Mouse (Mus musculus): ENCODE measurements around the gene Adamts6.

Gene Adamts6

DNA sequence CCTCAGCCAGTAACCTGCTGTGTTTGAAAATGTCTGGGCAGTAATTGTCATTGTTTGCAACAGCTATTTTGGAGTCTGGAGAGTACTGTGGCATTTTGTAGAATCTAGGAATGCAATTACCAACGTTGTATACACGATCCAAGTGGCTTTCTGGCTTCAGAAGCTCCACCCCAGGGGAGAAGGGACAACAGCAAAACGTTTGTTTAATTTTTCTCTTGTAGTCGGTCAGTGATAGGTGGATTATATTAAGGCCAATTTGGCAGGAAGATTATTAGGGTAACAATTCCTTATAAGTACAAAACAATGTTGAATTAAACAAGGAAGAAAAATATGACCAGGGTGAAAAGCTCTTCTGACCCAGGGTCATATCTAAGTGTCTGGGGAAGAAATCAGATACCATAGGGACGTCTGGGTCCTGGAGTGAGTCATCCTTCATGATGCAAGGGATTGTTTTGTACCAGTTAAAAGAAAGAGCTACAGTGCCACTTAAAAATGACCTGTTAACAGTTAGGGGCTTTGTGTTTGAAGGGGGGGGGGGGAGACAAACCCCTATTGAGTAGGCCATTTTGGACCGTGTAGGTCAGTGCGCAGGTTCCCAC lies 229.2 kb downstream of the Adamts6 start:
- no peak for DNase-seq (ENCODE audit: low spot score in 2 of 2)

GRCm38 (mm10) chr13:104517638-104518311 lies 230.1 kb downstream of the Adamts6 start:
- DNase-seq (ENCODE audit: low spot score in 2 of 2): no peak

DNA sequence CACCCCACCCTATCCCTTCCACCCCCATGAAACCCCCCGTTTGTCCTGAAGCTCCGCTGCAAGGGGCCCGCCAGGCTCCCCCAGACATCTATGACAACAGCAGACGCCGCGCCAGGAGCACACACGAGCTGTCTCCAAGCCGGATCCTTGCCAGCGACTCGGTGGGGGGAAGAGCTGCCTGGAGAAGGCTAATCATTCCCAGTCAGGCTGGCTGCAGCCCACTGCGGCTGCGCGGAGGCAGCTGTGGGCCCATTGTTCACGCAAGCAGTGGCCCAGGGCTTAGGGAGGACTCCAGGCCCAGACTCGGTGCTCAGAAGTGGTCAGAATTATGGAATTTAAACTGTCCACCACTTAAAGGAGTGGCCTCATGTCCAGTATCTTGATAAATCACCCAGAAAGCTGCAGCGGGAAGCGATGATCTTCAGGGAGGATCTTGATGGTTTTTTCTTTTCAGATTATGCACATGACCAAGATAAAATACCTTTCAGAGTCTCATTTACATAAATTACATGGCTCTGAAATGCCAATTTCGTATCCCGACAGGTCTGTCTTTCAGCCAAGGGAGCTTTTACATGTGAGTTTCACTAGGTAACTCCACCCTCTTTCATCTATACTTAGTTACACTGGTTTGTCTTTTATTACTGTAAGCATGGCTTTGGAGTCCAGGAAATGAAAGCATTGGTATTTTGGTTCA lies 230.8 kb downstream of the Adamts6 start:
- DNase-seq (ENCODE audit: low spot score in 2 of 2): peak; percentile 83

DNA sequence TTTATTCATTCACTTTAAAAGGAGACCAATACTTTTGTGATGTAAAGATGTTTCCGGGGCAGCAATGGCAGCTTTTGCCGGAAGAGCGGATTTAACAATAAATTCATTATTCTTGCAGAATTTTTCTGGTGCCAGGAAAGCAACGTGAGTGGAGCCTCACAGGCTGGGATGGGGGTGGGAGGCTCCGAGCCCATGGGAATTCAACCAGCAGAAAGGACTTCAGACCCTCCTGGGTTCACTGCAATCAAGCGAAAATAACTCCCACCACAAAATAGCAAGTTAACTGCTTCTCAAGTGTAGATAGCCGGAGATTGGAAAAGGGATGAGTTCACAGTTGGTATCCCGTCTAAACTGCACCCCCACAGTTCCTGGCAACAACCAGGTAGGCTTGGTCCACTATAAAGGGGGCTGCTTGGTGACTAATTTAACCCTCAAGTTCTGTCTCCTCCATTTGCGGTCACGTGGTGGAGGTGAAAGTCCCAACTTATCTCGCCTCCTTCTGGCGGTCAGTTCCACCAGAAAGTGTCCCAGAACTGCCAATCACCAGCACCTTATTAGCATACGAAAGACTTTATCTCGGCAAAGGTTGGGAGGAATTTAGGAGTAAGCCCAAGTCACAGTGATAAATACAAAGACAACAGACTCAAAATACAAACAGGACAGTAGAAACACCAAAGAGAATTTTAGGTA lies 231.5 kb downstream of the Adamts6 start:
- DNase-seq (ENCODE audit: low spot score in 2 of 2): no peak

DNA sequence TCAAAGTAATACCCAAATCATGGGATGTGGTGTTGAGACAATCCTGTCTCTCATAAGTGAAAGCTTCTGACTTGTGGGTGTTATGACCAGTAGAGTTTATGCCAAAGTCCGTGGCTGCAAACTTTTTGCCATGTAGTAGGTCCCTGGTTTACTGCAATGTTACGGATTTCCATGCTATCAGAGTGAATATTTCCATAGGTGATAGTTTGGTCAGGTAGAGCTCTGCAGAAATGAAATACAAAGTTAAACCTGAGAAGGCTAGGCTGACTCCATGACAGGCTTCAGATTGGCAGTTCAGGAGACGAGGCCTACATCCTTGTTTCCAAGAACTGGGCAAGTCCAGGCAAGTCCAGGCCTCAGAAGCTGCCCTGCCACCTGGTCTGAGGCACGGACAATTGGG lies 232.3 kb downstream of the Adamts6 start:
- DNase-seq (ENCODE audit: low spot score in 2 of 2): no peak

GRCm38 (mm10) chr13:104520461-104520860 lies 232.8 kb downstream of the Adamts6 start:
- DNase-seq (ENCODE audit: low spot score in 2 of 2): no peak

DNA sequence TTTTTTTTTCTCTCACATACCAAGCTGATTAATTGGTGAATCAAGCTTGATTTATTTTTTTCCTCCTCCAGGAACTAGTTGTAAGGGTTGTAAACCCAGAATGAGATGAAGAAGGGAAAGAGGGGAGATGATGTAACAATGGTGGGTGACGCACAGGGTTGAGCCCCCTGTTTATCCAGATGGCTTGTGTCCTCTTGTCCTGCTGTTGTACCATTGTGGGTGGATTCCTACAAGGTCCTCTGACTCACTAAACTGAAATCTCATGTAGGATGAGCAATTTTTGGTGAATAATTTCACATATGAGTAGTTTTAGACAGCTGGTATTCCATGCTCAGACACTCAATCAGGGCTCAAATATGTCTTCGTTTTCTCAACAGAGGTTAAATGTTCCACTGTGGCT lies 233.9 kb downstream of the Adamts6 start:
- DNase-seq (ENCODE audit: low spot score in 2 of 2): no peak

GRCm38 (mm10) chr13:104525656-104526055 lies 238.0 kb downstream of the Adamts6 start:
- DNase-seq (ENCODE audit: low spot score in 2 of 2): no peak

- no peak for DNase-seq (ENCODE audit: low spot score in 2 of 2)
Observed at GRCm38 (mm10) chr13:104529238-104529637, 241.6 kb downstream of the Adamts6 start.

GRCm38 (mm10) chr13:104531841-104532240 lies 244.2 kb downstream of the Adamts6 start:
- DNase-seq (ENCODE audit: low spot score in 2 of 2): no peak

DNA sequence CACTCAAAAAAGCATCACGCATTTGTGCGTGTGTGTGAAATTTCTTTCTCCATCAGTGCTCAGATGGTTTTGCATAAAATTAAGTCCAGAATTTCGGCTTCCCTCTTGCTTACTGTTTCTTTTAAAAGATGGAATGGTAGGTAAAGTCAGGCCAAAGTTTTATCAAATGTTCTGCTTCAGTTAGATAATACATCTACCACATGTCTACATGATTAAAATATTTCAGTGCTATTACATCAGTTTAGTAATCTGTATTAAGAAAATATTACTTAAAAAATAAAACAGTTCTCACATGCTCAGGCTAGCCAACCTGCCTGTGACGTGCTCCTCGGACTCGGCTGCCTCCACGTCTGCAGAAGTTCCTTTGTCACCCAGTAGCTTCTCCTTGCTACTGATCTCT lies 245.1 kb downstream of the Adamts6 start:
- no peak for DNase-seq (ENCODE audit: low spot score in 2 of 2)

DNA sequence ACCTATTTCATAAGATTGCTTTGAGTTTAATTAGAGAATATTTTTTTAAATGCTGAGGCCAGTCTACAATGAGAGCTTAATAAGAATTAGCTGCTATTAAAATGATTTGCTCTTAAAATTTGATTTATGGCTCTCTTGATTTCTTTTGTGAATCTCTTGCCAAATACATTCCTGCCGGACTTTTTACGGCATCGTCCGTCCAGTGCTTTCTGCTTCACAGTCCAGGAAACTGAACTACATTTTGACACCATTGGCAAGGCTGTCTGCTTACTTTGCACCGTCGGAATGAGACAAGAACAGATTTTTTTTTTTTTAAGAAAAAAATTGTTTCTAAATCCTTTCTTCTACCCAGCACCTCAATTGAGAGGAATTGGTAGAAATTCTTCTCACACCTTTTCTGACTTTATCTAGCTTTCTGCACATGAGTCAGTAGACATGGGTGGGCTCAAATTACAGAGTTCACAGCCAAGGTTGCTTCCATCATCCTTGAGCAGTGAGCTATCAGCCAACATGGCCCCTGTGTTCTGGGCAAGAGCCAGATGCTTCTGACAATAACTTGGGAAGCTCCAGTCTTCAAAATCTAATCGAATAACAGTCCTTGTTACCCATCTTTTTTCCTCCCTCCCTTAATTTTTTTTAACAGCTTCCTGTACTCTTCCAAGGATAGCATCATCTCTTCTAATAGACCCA lies 246.3 kb downstream of the Adamts6 start:
- DNase-seq (ENCODE audit: low spot score in 2 of 2): no peak

DNA sequence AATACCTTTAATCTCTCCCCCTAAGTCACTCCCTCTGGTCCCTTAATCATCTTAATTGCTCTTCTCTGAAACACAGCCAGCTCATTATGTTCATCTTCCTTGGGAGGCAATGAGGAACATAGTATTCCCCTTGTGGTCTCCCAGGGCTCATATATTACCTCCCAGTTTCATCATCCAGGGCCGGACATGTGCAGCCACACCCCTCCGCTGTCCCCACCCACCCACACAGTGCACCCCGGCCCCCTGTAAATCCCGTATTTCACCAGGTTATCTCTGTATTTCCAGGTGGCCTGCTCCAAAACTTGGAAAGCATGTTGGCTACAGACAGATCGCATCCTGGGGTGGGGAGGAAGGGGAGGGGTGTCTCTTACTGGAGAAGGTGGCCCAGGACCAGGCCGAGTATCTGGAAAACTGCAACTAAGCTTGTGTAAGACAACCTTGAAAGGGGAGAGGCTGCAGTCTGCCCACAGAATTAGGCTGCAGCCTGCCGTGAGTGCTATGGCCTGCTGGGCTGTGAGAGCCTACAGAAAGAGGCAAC lies 253.3 kb downstream of the Adamts6 start:
- no peak for DNase-seq (ENCODE audit: low spot score in 2 of 2)

DNA sequence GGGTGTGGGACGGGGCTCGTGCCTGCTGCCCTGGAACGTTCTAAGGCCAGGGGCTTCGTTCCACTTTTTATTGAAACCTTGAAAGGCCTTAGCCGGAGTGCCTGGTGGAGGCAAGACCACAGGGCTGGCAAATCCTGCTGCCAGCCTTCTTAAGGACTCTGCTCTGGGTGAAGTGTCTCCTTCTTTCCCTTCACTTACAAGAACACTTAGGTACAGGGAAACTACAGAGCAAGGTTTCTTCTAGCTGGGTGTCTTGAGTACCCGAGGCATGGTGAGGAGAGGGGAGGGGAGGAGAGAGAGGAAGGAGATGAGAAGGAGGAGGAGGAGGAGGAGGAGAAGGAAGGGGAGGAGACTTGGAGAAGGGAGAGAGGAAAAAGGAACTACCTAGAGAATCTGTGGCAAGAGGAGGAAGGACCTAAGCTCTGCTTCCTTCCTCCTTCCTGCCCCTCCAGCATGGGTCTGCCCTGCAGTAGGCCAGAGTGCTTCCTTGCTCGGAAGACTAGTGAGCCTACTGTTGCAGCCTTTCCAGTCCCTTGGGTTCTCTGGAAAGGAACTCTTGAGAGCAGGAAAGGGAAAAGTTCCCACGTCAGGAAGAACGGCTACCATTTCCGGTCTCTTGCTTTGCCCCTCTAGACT lies 254.6 kb downstream of the Adamts6 start:
- no peak for DNase-seq (ENCODE audit: low spot score in 2 of 2)

- no peak for DNase-seq (ENCODE audit: low spot score in 2 of 2)
Observed at GRCm38 (mm10) chr13:104542759-104543141, 255.1 kb downstream of the Adamts6 start.

All from right cerebral cortex, postnatal 36 days (tissue).